Mouse (Mus musculus): ENCODE results near the gene Tctn1. TPM values are rescaled to one million over a fixed set of nuclear protein-coding genes. Genes with fewer than 3 reads are reported as not detected.

The Tctn1 gene
- total and polyA plus RNA-seq, 2 experiments from 2014 or later = 5.8 to 30.0 TPM

DNA sequence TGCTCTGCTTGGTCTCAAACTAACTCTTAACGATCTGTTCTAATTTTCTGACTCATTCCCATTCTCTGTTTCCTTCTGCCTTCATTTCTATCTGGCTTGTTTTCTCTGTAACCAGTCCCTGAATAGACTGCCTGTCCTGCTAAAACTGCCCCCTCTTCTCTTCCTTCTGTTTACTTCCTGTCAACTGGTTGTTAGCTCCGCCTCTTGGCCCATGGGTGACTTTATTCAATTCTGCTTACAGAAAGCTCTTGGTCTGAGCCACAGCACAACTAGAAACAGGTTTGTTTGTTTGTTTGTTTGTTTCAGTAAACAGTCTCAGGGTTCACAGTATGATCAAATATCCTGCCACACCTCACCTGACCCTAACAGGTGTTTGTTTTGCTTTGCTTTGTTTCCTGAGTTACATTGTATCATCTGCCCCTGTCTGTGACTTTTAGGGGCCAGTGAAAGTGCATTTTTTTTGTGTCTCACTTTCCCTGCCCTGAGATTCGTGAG lies 35.9 kb downstream of the Tctn1 start:
- Histone ChIP-seq H3K9me3 (ENCODE audit: low read length) (no peaks in the 10 kb centered on the region), H3K4me1 (ENCODE audit: insufficient read depth, low read length) (no peaks in the 10 kb centered on the region), H3K27ac (ENCODE audit: low read depth, low read length) (no peak overlapping the region), H3K4me3 (ENCODE audit: low read depth, low read length) (no peak overlapping the region), H3K27me3 (ENCODE audit: insufficient read depth, low read length) (no peaks in the 10 kb centered on the region), H3K9ac (replicated peaks; ENCODE audit: low read length, poor library complexity, severe bottlenecking) (no peak overlapping the region), H3K4me2 (ENCODE audit: low read depth, low read length, poor library complexity, severe bottlenecking) (no peak overlapping the region), H3K36me3 (ENCODE audit: insufficient read depth, low read length) (no peaks in the 10 kb centered on the region)
- no peak for TF ChIP-seq CTCF (IDR thresholded peaks at IDR 0.05)
- no peak for DNase-seq (ENCODE audit: low spot score)
- WGBS = 80% methylated on average over 3 of the region's 3 CpGs
- no peak for ATAC-seq (ENCODE audit: low FRiP score)

GRCm38 (mm10) chr5:122224291-122224690 lies 40.0 kb downstream of the Tctn1 start:
- no peak for ATAC-seq (ENCODE audit: low FRiP score)
- DNase-seq (ENCODE audit: low spot score) = no peak
- Histone ChIP-seq H3K27me3 (ENCODE audit: insufficient read depth, low read length) (no peaks in the 10 kb centered on the region), H3K9me3 (ENCODE audit: low read length) (no peaks in the 10 kb centered on the region), H3K4me2 (ENCODE audit: low read depth, low read length, poor library complexity, severe bottlenecking) (no peak overlapping the region), H3K4me3 (ENCODE audit: low read depth, low read length) (no peak overlapping the region), H3K27ac (ENCODE audit: low read depth, low read length) (no peak overlapping the region), H3K4me1 (ENCODE audit: insufficient read depth, low read length) (no peaks in the 10 kb centered on the region), H3K9ac (replicated peaks; ENCODE audit: low read length, poor library complexity, severe bottlenecking) (no peak overlapping the region), H3K36me3 (ENCODE audit: insufficient read depth, low read length) (no peaks in the 10 kb centered on the region)
- 93% methylated on average over 2 of the region's 2 CpGs for WGBS
- no peak for TF ChIP-seq CTCF (IDR thresholded peaks at IDR 0.05)

DNA sequence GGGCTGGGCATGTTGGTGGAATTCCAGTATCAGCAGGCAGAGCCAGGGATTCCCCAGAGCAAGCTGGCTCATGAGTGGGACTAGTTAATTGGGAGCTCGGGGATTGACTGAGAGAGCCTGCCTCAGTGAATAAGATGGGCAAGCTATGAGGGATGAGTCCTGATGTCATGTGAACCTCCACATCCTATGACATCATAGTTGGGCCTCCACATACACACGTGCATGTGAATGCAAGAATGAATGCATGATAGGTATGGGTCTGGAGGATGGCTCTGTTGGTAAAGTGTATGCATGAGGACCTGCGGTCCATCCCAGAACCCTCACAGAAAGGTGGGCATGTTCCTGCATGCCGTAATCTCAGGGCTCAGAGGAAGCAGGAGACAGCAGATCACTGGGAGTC lies 43.2 kb downstream of the Tctn1 start:
- 88% methylated on average over 4 of the region's 4 CpGs for WGBS
- no peaks in the 10 kb centered on the region for H3K4me1 ChIP-seq (ENCODE audit: insufficient read depth, low read length)

DNA sequence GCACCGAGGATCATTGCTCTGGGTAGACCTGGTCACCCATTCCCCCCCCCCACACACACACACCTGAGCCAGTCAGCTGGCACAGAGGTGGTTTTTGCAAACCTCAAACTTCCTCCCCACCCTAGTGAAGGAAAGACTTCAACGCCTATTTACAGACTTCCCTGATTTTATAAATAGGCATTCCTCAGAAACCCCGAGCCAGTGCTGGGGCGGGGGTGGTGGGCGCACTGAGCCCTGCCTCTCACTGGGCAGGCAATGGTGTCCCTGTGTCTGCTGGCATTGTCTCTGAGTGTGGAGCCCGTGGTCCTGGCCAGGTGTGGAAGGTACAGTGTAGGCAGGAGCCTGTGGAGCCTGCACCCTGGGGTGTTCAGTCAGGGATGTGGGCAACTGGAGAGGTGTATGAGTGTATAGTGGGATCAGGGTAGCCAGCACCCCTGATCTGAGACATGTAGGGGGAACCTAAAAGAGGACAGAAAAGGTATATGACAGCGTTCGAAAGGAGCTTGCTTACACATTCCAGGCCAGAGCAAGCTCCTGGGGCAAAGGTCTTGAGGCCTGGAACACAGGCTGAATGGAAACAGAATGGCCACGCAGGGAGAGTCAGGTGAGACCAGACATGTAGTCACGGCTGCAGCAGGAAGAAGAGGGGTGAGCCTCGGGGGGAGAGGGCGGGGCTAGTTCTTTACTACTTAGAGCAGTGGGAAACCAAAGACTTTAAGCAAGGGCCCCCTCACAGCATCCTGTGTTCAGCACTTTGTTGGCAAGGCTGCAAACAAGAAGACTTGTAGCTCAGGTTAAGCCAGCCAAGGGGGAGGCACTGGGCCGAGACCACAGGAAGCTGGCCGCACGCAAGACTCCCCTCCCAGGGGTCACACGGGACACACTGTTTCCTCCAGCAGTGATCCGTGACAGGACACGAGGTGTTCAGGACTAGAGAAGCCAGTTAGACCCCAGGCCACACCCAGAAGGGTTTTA lies 44.3 kb downstream of the Tctn1 start:
- TF ChIP-seq CTCF (IDR thresholded peaks at IDR 0.05) = no peak
- no peaks in the 10 kb centered on the region for H3K36me3 ChIP-seq (ENCODE audit: insufficient read depth, low read length)
- H3K27me3 ChIP-seq (ENCODE audit: insufficient read depth, low read length) = no peaks in the 10 kb centered on the region
- no peak overlapping the region for H3K27ac ChIP-seq (ENCODE audit: low read depth, low read length)
- no peak overlapping the region for H3K4me2 ChIP-seq (ENCODE audit: low read depth, low read length, poor library complexity, severe bottlenecking)
- no peaks in the 10 kb centered on the region for H3K4me1 ChIP-seq (ENCODE audit: insufficient read depth, low read length)
- H3K4me3 ChIP-seq (ENCODE audit: low read depth, low read length) = no peak overlapping the region
- no peaks in the 10 kb centered on the region for H3K9me3 ChIP-seq (ENCODE audit: low read length)
- H3K9ac ChIP-seq (replicated peaks; ENCODE audit: low read length, poor library complexity, severe bottlenecking) = no peak overlapping the region
- WGBS = 74% methylated on average over 18 of the region's 18 CpGs
- ATAC-seq (ENCODE audit: low FRiP score) = no peak
- no peak for DNase-seq (ENCODE audit: low spot score)

More for the DNA sequence above, 43.2 kb downstream of the Tctn1 start:
- no peak overlapping the region for H3K4me2 ChIP-seq (ENCODE audit: low read depth, low read length, poor library complexity, severe bottlenecking)
- H3K36me3 ChIP-seq (ENCODE audit: insufficient read depth, low read length) = no peaks in the 10 kb centered on the region
- no peaks in the 10 kb centered on the region for H3K9me3 ChIP-seq (ENCODE audit: low read length)
- no peak for TF ChIP-seq CTCF (IDR thresholded peaks at IDR 0.05)
- DNase-seq (ENCODE audit: low spot score) (no peak), ATAC-seq (ENCODE audit: low FRiP score) (no peak)
- no peaks in the 10 kb centered on the region for H3K27me3 ChIP-seq (ENCODE audit: insufficient read depth, low read length)
- H3K27ac ChIP-seq (ENCODE audit: low read depth, low read length) = no peak overlapping the region
- H3K9ac ChIP-seq (replicated peaks; ENCODE audit: low read length, poor library complexity, severe bottlenecking) = no peak overlapping the region
- no peak overlapping the region for H3K4me3 ChIP-seq (ENCODE audit: low read depth, low read length)

DNA sequence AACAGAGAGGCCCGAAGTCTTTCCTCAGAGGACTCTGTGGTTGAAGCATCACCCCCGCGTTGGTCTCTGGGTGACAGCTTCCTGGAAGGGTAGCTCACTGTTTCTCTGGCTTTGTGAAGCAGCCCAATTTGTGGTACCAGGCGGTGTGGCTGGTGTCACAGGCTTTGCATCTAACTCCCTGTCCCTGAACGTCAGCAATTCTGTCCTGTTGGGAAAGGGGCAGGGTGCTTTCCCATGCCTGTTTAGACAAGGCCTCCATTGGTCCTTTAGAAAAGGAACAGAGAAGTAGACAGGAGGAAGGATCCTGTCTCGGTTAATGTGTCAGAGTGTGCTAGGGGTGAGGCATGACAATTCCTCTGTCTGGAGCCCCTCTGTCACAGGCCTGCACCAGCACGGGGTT lies 45.3 kb downstream of the Tctn1 start:
- Histone ChIP-seq H3K27me3 (ENCODE audit: insufficient read depth, low read length) (no peaks in the 10 kb centered on the region), H3K4me2 (ENCODE audit: low read depth, low read length, poor library complexity, severe bottlenecking) (no peak overlapping the region), H3K36me3 (ENCODE audit: insufficient read depth, low read length) (no peaks in the 10 kb centered on the region), H3K9ac (replicated peaks; ENCODE audit: low read length, poor library complexity, severe bottlenecking) (no peak overlapping the region), H3K4me3 (ENCODE audit: low read depth, low read length) (no peak overlapping the region), H3K27ac (ENCODE audit: low read depth, low read length) (no peak overlapping the region), H3K9me3 (ENCODE audit: low read length) (no peaks in the 10 kb centered on the region), H3K4me1 (ENCODE audit: insufficient read depth, low read length) (no peaks in the 10 kb centered on the region)
- WGBS = 89% methylated on average over 7 of the region's 7 CpGs
- no peak for ATAC-seq (ENCODE audit: low FRiP score)
- TF ChIP-seq CTCF (IDR thresholded peaks at IDR 0.05) = no peak
- no peak for DNase-seq (ENCODE audit: low spot score)

All from midbrain, postnatal 0 days (tissue).